Mouse (Mus musculus): ENCODE data around the gene Gapt.
"Not testable (repeated sequence)": the region's sequence is repeated elsewhere in the genome, so short reads cannot be mapped to it uniquely, and the experiment has no call there.

Gene Gapt

GRCm38 (mm10) chr13:110356941-110357340, at the start of gene Gapt:
Gapt (minus strand) TSS chr13:110357199.
- DNase-seq, result no peak

- DNase-seq, result no peak
Measured at GRCm38 (mm10) chr13:110406152-110406551, 49.2 kb upstream of the Gapt start.

GRCm38 (mm10) chr13:110404686-110405085, 47.7 kb upstream of the Gapt start:
- not testable (repeated sequence) for DNase-seq

GRCm38 (mm10) chr13:110404059-110404458, 47.1 kb upstream of the Gapt start:
- DNase-seq, result no peak

GRCm38 (mm10) chr13:110401877-110402276, 44.9 kb upstream of the Gapt start:
- no peak for DNase-seq

- DNase-seq, result no peak
Measured at GRCm38 (mm10) chr13:110401443-110401842, 44.4 kb upstream of the Gapt start.

GRCm38 (mm10) chr13:110398513-110399270, 41.7 kb upstream of the Gapt start:
- DNase-seq, result no peak

- DNase-seq, result no peak
Measured at GRCm38 (mm10) chr13:110397750-110398149, 40.8 kb upstream of the Gapt start.

- DNase-seq, result no peak
Measured at GRCm38 (mm10) chr13:110395916-110396685, 39.1 kb upstream of the Gapt start.

GRCm38 (mm10) chr13:110395179-110395794, 38.3 kb upstream of the Gapt start:
- DNase-seq, result no peak

- DNase-seq, result peak; percentile 79 to 82
Measured at GRCm38 (mm10) chr13:110394291-110395178, 37.5 kb upstream of the Gapt start, which contains the start of gene Plk2. Plk2 (plus strand) TSS chr13:110395046.

- DNase-seq, result no peak
Measured at GRCm38 (mm10) chr13:110392631-110393030, 35.6 kb upstream of the Gapt start.

- no peak for DNase-seq
Measured at GRCm38 (mm10) chr13:110392210-110392609, 35.2 kb upstream of the Gapt start.

GRCm38 (mm10) chr13:110384514-110384913, 27.5 kb upstream of the Gapt start:
- DNase-seq, result no peak

- DNase-seq, result no peak
Measured at GRCm38 (mm10) chr13:110382447-110382901, 25.5 kb upstream of the Gapt start.

- DNase-seq, result no peak
Measured at GRCm38 (mm10) chr13:110369673-110370072, 12.7 kb upstream of the Gapt start.

- DNase-seq, result not testable (repeated sequence)
Measured at GRCm38 (mm10) chr13:110368556-110369040, 11.6 kb upstream of the Gapt start.

GRCm38 (mm10) chr13:110367961-110368555, 11.1 kb upstream of the Gapt start:
- DNase-seq, result no peak

GRCm38 (mm10) chr13:110366477-110366876, 9.5 kb upstream of the Gapt start:
- no peak for DNase-seq

GRCm38 (mm10) chr13:110363722-110364121, 6.7 kb upstream of the Gapt start:
- no peak for DNase-seq

- DNase-seq, result no peak
Measured at GRCm38 (mm10) chr13:110351051-110351450, 5.9 kb downstream of the Gapt start.

GRCm38 (mm10) chr13:110346707-110347106, 10.3 kb downstream of the Gapt start:
- no peak for DNase-seq

All from thymus, adult 18-20 months (tissue).